Mouse (Mus musculus): ENCODE measurements around the gene Slc2a3.

DNA sequence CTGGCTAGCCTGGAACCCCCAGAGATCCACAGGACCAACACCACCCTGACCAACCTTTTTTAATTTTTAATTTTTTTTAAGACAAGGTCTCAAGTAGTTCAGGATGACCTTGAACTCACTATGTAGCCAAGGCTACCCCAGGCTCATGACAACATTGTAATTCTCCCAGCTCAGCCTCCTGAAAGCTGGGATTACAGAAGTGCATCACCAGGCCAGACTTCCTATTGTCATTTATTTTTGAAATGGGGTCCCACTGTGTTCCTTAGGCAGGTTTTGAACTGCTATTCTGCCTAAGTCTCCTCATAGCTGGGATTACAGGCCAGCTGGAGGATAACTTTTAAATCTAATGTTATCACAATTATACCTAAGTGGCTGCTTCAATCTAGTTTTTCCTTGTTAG, 39.5 kb downstream of the Slc2a3 start:
- TF ChIP-seq POLR2A (IDR thresholded peaks at IDR 0.05; ENCODE audit: low read depth, low read length) (no peak), CTCF (IDR thresholded peaks at IDR 0.05; ENCODE audit: extremely low read depth, insufficient read length, insufficient replicate concordance, low read depth, low read length) (no peak)

Measured in small intestine, adult 2 months (tissue).